Mouse (Mus musculus) cerebellum, adult 9-11 months (tissue): ENCODE data around the gene Gm28036.
"Not testable (repeated sequence)": the region's sequence is repeated elsewhere in the genome, so short reads cannot be mapped to it uniquely, and the experiment has no call there.

Experiments
- DNase-seq: peaks from one replicate; pipeline ENCODE4 v3.0.0; 2022

The Gm28036 gene

DNA sequence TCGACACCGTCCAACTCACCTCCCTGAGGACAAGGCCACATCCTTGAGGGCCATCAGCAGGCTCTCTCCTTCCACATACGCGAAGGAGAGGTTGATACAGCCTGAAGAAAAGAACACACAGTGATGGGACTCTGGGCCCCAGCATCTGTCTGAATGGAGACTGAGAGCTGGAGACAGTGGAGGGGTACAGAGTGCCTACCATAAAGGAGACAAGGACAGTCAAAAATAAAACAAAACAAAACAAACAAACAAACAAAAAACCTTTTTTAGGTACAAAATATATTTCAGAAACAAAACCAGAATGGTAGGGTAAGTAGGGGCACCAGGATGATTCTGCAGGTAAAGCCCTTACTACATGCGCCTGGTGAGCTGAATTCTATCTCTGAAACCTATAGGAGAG lies at the start of gene Gm28036:
Gene Gm28036, minus strand, starts transcription at position 101 of the 400 bp plus-strand sequence.
- no peak for DNase-seq

GRCm38 (mm10) chr2:156166557-156166956 lies 39.7 kb upstream of the Gm28036 start:
- no peak for DNase-seq

DNA sequence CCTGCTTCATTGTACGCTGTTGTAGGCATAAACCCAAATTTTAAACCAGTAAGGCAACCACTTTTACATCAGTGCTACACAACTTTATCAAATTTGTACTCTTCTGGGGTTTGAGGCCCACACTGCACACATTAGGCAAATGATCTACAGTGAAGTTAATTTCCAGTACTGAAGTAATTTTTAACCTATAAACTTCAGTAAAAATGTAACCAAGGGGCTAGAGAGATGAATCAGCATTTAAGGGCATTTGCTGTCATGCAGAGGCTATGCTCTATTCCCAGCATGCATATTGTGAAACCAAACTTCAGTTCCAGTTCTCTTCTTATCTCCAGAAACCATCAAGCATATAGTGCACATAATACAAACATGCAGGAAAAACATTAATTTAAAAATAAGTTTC lies 38.6 kb upstream of the Gm28036 start:
- no peak for DNase-seq

GRCm38 (mm10) chr2:156151538-156151937 lies 24.6 kb upstream of the Gm28036 start:
- no peak for DNase-seq

- no peak for DNase-seq
These were observed 20.5 kb upstream of the Gm28036 start for GRCm38 (mm10) chr2:156147316-156147915.

GRCm38 (mm10) chr2:156146272-156146989 lies 19.5 kb upstream of the Gm28036 start:
- no peak for DNase-seq

DNA sequence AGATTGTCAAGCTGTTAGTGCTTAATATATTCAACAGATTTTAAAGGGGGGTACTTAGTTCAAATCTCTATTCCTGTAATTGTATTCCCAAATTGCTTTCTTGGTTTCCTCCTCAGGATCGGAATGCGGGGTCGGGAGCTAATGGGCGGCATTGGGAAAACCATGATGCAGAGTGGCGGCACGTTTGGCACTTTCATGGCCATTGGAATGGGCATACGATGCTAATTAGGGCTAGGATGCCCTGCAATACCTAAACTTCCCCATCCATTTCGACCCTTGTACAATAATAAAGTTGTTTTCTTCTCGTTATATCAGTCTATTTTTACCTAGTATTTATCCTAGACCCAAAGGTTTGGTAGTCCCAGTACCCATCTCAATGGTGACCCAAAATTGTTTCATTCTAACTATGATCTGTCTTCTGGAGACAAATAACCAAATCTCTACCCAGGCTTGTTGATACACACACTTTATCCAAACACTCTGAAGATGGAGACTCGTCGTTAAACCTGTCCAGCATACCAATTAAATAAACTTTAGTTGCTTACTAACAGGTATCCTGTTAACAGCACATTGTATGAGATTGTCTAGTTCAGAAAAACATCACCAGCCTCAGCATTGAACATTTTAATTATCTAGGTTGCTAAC lies 18.7 kb upstream of the Gm28036 start:
- DNase-seq, result no peak

GRCm38 (mm10) chr2:156143953-156144724 lies 17.2 kb upstream of the Gm28036 start, which contains the start of the genes Romo1 and Nfs1:
Romo1 (plus strand) TSS chr2:156144039.
Nfs1 (minus strand) TSS chr2:156144186.
- peak; percentile 89 for DNase-seq

GRCm38 (mm10) chr2:156143367-156143766 lies 16.5 kb upstream of the Gm28036 start:
- no peak for DNase-seq

GRCm38 (mm10) chr2:156142820-156143219 lies 15.9 kb upstream of the Gm28036 start:
- no peak for DNase-seq

DNA sequence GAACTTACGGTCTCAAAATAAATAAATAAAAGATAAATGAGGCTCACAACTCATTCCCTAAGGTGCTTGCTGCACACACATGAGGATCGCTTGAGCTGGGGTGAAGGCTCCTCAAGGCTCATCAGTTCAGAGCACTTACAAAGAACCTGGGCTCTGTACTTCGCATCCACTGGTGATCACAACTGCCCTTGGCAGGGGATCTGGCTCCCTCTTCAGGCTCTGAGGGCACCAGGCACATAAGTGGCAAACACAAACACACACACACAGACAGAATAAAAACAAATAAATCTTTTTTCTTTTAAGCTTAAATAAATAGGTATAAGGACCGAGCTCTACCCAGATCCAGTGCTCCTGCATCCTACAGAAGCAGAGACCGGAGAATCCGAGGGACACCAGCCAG lies 8.8 kb upstream of the Gm28036 start:
- DNase-seq, result no peak

DNA sequence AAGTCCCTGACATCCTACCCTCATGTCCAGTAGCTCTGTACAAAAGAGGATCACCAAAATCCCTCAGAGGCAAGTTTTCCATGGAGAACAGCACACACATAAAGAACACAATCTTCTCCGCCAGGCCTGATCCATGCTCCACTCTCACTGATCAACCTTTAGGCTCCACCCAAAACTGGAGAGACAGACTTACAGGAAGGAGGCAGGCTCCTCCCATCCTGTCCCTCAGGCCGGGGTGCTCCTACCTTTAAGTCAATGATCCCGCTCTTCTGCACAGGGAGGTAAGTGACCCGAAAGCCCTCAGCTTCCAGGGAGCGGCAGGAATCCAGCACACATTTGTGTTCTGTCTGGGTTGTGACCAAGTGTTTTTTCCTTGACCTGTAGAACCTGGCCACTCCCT lies 7.3 kb upstream of the Gm28036 start:
- DNase-seq, result no peak

DNA sequence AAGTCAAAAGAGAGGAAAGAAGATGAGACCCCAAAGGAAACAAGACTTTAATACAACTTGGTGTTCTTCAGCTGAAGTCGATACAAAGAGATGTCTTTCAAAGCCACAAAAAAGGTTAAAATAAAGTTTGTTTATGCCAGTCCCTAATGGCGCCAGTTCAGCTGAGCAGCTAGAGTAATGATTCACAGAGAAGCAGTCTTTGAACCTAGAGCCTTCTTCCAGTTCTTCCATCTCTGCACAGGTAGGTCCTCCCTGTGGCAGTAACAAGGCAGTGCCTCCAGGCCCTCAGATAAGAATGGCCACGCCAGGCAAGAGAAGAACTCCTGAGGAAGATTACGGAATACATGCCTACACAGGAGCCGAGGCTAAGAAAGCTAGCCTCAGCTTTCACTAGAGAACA lies 3.2 kb downstream of the Gm28036 start:
- no peak for DNase-seq

GRCm38 (mm10) chr2:156119566-156119965 lies 7.3 kb downstream of the Gm28036 start:
- no peak for DNase-seq

DNA sequence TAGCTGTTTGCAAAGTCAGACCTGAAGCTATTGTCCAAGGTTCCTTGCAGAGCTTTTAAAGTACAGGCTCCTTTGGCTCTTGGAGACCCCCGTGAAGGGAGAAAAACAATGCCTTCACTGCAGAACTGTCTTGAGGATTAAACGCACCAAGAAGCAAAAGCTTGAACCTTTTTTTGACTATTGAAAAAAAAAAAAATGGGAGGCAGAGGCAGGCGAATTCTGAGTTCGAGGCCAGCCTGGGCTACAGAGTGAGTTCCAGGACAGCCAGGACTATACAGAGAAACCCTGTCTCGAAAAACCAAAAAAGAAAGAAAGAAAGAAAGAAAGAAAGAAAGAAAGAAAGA lies 14.8 kb downstream of the Gm28036 start:
- DNase-seq, result not testable (repeated sequence)

GRCm38 (mm10) chr2:156111358-156112079 lies 15.4 kb downstream of the Gm28036 start, which contains the start of the genes Cpne1 and Rbm12:
Cpne1 (minus strand) TSS chr2:156111965.
Rbm12 (minus strand) TSS chr2:156111978.
- peak; percentile 88 for DNase-seq

- DNase-seq, result peak; percentile 22
These were observed 16.1 kb downstream of the Gm28036 start for GRCm38 (mm10) chr2:156110627-156111357.

DNA sequence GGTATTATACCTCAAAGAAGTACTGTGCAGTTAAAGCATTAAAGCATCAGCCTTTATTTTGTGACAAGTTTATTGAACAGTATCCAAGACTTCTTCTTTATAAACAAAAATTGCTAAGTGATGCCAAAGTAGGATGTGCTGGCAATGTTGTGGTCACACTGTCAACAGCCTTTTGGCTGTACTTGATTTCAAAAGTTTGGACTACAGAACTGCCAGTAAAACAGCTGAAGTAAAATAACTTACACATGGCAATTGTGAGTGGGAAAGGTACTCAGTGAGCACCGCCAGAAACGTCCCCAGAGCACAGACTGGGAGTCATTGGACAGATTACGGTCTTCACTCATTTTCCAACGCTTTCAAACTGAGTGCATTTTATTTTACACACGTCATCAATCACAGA lies 35.0 kb downstream of the Gm28036 start:
- DNase-seq, result no peak

GRCm38 (mm10) chr2:156089799-156090198 lies 37.1 kb downstream of the Gm28036 start:
- no peak for DNase-seq

- no peak for DNase-seq
These were observed 39.3 kb downstream of the Gm28036 start for GRCm38 (mm10) chr2:156087391-156088110.

DNA sequence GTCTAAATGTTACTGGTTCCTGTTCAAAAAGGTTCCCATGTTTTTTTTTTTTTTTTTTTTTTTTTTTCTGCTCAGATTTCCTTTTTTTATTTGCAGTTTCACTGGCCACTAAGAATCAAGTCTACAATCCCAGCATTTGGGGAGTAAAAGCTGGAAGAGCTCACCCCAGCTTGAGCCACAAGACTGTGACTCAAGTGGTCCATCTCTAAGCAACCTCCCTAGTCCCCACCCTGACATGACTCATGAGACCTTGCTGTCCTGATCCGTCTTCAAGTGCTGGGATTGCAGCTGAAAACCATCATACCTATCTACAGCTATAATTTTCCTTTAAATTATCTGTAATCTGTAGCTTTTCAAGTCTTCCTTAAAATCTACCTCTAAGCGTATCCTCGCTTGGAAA lies 42.4 kb downstream of the Gm28036 start:
- DNase-seq, result no peak
